Mouse (Mus musculus) liver, embryonic 13.5 days (tissue): ENCODE data around the gene Stat5b. TPM values are rescaled to one million over a fixed set of nuclear protein-coding genes. Genes with fewer than 3 reads are reported as not detected.

Experiments used
- ATAC-seq: fragments of 200-750 bp; cut with Nextera tagmentation; 2 replicates; pipeline ENCODE4 v1.8.0; 2017; ENCODE audit warnings: low read depth, mild to moderate bottlenecking, moderate number of reproducible peaks, moderate library complexity
- DNase-seq: peaks from one replicate; pipeline ENCODE4 v3.0.0; 2022
- H3K27ac ChIP-seq: fragments of 300-500 bp; sonication (generic); 2 replicates; pipeline ENCODE4 v1.5.1; 2015; ENCODE audit warnings: moderate library complexity, mild to moderate bottlenecking, inconsistent platforms
- H3K27me3 ChIP-seq: fragments of 300-500 bp; sonication (generic); 2 replicates; pipeline ENCODE4 v1.6.1; 2015; ENCODE audit warnings: mild to moderate bottlenecking, inconsistent platforms
- H3K36me3 ChIP-seq: fragments of 300-500 bp; sonication (generic); 2 replicates; pipeline ENCODE4 v1.6.1; 2015; ENCODE audit warnings: mild to moderate bottlenecking, inconsistent platforms
- H3K4me1 ChIP-seq: fragments of 300-500 bp; sonication (generic); replicated peaks from 2 replicates; pipeline ENCODE4 v1.6.1; 2015; ENCODE audit warnings: inconsistent platforms
- H3K4me2 ChIP-seq: fragments of 300-500 bp; sonication (generic); 2 replicates; pipeline ENCODE4 v1.6.1; 2015; ENCODE audit warnings: inconsistent platforms, mild to moderate bottlenecking, moderate library complexity
- H3K4me3 ChIP-seq: fragments of 300-500 bp; sonication (generic); replicated peaks from 2 replicates; pipeline ENCODE4 v1.5.1; 2015; ENCODE audit warnings: mild to moderate bottlenecking, inconsistent platforms
- H3K9ac ChIP-seq: fragments of 300-500 bp; sonication (generic); 2 replicates; pipeline ENCODE4 v1.6.1; 2015; ENCODE audit warnings: mild to moderate bottlenecking, inconsistent platforms
- H3K9me3 ChIP-seq: fragments of 300-500 bp; sonication (generic); replicated peaks from 2 replicates; pipeline ENCODE4 v1.6.1; 2016; ENCODE audit warnings: inconsistent platforms
- WGBS: fragments of 180-500 bp; shearing (Covaris S2); methylation state at CpG from one replicate; pipeline ENCODE4 v1.1.7; 2015; ENCODE audit not compliant: insufficient replicate concordance; 5-methylcytosine and 5-hydroxymethylcytosine counted together
- polyA plus RNA-seq: library from polyadenylated mRNA; unstranded; fragments of >200 nt; fragmentation: Nextera tagmentation; extraction: Ambion mirVana; gene quantifications from 2 replicates; pipeline ENCODE4 v1.2.1, GENCODE M21; 2015

Stat5b gene
- polyA plus RNA-seq: 21.1 and 23.8 TPM in 2 replicates

GRCm38 (mm10) chr11:100850038-100850777 is at the start of gene Stat5b:
Gene Stat5b (minus strand): TSS chr11:100850724.
- Histone ChIP-seq H3K27me3 (peaks cover 26% of the 10 kb centered on the region), H3K9ac (peak within 1 kb of the TSS; percentile 95), H3K9me3 (no peaks in the 10 kb centered on the region), H3K4me3 (peak within 1 kb of the TSS; percentile 92), H3K4me2 (peak within 1 kb of the TSS; percentile 96), H3K36me3 (0 out of 2 replicates have a peak, but pooled peaks cover 2% of the 10 kb centered on the region), H3K4me1 (peaks cover 60% of the 10 kb centered on the region), H3K27ac (peak within 1 kb of the TSS; percentile 90)
- ATAC-seq: peak; percentile 82
- DNase-seq: peak; percentile 66
- under 1% methylated on average over 86 of the region's 104 CpGs for WGBS

- Histone ChIP-seq H3K4me3 (no peak overlapping the region), H3K27ac (no peak overlapping the region), H3K9ac (no peak overlapping the region), H3K4me1 (peaks cover 7% of the 10 kb centered on the region), H3K36me3 (peaks cover 72% of the 10 kb centered on the region), H3K9me3 (no peaks in the 10 kb centered on the region), H3K27me3 (no peaks in the 10 kb centered on the region), H3K4me2 (no peak overlapping the region)
- ATAC-seq: no peak
- 85% methylated on average over 16 of the region's 16 CpGs for WGBS
- DNase-seq: no peak
Measured at GRCm38 (mm10) chr11:100898441-100899199, 48.1 kb upstream of the Stat5b start.

- H3K27ac ChIP-seq: 0 out of 2 replicates have a peak overlapping the region, but pooled peaks have one; percentile 3
- ATAC-seq: no peak
- H3K27me3 ChIP-seq: no peaks in the 10 kb centered on the region
- peaks cover 69% of the 10 kb centered on the region for H3K36me3 ChIP-seq
- 67% methylated on average over 7 of the region's 7 CpGs for WGBS
- no peak overlapping the region for H3K4me2 ChIP-seq
- H3K9me3 ChIP-seq: no peaks in the 10 kb centered on the region
- no peak for DNase-seq
- H3K4me1 ChIP-seq: peaks cover 17% of the 10 kb centered on the region
- no peak overlapping the region for H3K4me3 ChIP-seq
- no peak overlapping the region for H3K9ac ChIP-seq
Measured at GRCm38 (mm10) chr11:100897294-100898231, 47.0 kb upstream of the Stat5b start.

GRCm38 (mm10) chr11:100896078-100896477 is 45.6 kb upstream of the Stat5b start:
- ATAC-seq (no peak), DNase-seq (no peak)
- Histone ChIP-seq H3K9ac (no peak overlapping the region), H3K4me3 (no peak overlapping the region), H3K27me3 (no peaks in the 10 kb centered on the region), H3K9me3 (no peaks in the 10 kb centered on the region), H3K4me1 (peaks cover 32% of the 10 kb centered on the region), H3K27ac (no peak overlapping the region), H3K36me3 (peaks cover 63% of the 10 kb centered on the region), H3K4me2 (no peak overlapping the region)
- WGBS: 80% methylated on average over 10 of the region's 10 CpGs

GRCm38 (mm10) chr11:100894146-100894918 is 43.8 kb upstream of the Stat5b start:
- H3K4me3 ChIP-seq: no peak overlapping the region
- H3K9ac ChIP-seq: peak overlapping the region; percentile 44
- H3K27ac ChIP-seq: no peak overlapping the region
- DNase-seq (no peak), ATAC-seq (no peak)
- H3K4me2 ChIP-seq: peak overlapping the region; percentile 43
- peaks cover 70% of the 10 kb centered on the region for H3K36me3 ChIP-seq
- H3K9me3 ChIP-seq: no peaks in the 10 kb centered on the region
- no peaks in the 10 kb centered on the region for H3K27me3 ChIP-seq
- peaks cover 49% of the 10 kb centered on the region for H3K4me1 ChIP-seq
- 73% methylated on average over 9 of the region's 9 CpGs for WGBS

- H3K4me3 ChIP-seq: no peak overlapping the region
- DNase-seq: peak; percentile 86
- 16% methylated on average over 9 of the region's 9 CpGs for WGBS
- ATAC-seq: peak; percentile 47
- peak overlapping the region; percentile 44 for H3K9ac ChIP-seq
- H3K4me1 ChIP-seq: peaks cover 57% of the 10 kb centered on the region
- H3K36me3 ChIP-seq: peaks cover 70% of the 10 kb centered on the region
- H3K4me2 ChIP-seq: peak overlapping the region; percentile 43
- H3K27ac ChIP-seq: no peak overlapping the region; the same call in 1 of the 2 replicates
- H3K27me3 ChIP-seq: no peaks in the 10 kb centered on the region
- no peaks in the 10 kb centered on the region for H3K9me3 ChIP-seq
Measured at GRCm38 (mm10) chr11:100893482-100893881, 43.0 kb upstream of the Stat5b start.

GRCm38 (mm10) chr11:100892435-100892834 is 41.9 kb upstream of the Stat5b start:
- ATAC-seq: no peak
- H3K4me1 ChIP-seq: peaks cover 68% of the 10 kb centered on the region
- 63% methylated on average over 5 of the region's 5 CpGs for WGBS
- peak overlapping the region; percentile 94 for H3K27ac ChIP-seq
- H3K36me3 ChIP-seq: peaks cover 63% of the 10 kb centered on the region
- peak overlapping the region; percentile 68; the same call in 1 of the 2 replicates for H3K9ac ChIP-seq
- no peaks in the 10 kb centered on the region for H3K27me3 ChIP-seq
- no peaks in the 10 kb centered on the region for H3K9me3 ChIP-seq
- peak overlapping the region; percentile 61; the same call in 1 of the 2 replicates for H3K4me2 ChIP-seq
- no peak for DNase-seq
- no peak overlapping the region for H3K4me3 ChIP-seq

- Histone ChIP-seq H3K9me3 (no peaks in the 10 kb centered on the region), H3K4me3 (peak overlapping the region; percentile 22), H3K27me3 (no peaks in the 10 kb centered on the region), H3K9ac (peak overlapping the region; percentile 68), H3K4me1 (peaks cover 77% of the 10 kb centered on the region), H3K4me2 (peak overlapping the region; percentile 61), H3K27ac (peak overlapping the region; percentile 94), H3K36me3 (peaks cover 66% of the 10 kb centered on the region)
- WGBS: 21% methylated on average over 15 of the region's 15 CpGs
- peak; percentile 82 for ATAC-seq
- DNase-seq: peak; percentile 74
Measured at GRCm38 (mm10) chr11:100891256-100892123, 41.0 kb upstream of the Stat5b start.

- H3K27ac ChIP-seq: peak overlapping the region; percentile 94
Measured at GRCm38 (mm10) chr11:100890481-100890880, 40.0 kb upstream of the Stat5b start.

More at GRCm38 (mm10) chr11:100890481-100890880, 40.0 kb upstream of the Stat5b start:
- peak overlapping the region; percentile 68; the same call in 1 of the 2 replicates for H3K9ac ChIP-seq
- 86% methylated on average over 6 of the region's 6 CpGs for WGBS
- no peak for DNase-seq
- H3K4me1 ChIP-seq: peaks cover 87% of the 10 kb centered on the region
- H3K4me3 ChIP-seq: no peak overlapping the region
- no peaks in the 10 kb centered on the region for H3K9me3 ChIP-seq
- H3K27me3 ChIP-seq: no peaks in the 10 kb centered on the region
- ATAC-seq: no peak
- no peak overlapping the region for H3K4me2 ChIP-seq
- peaks cover 58% of the 10 kb centered on the region for H3K36me3 ChIP-seq
